Mouse (Mus musculus): ENCODE results near the gene Il17rd. TPM values are rescaled to one million over a fixed set of nuclear protein-coding genes. Genes with fewer than 3 reads are reported as not detected.

Gene Il17rd
- polyA plus RNA-seq, 1 experiment from 2014 or later: 4.0 TPM

- no peak for ATAC-seq (ENCODE audit: low FRiP score, low read depth)
- Histone ChIP-seq H3K36me3 (no peaks in the 10 kb centered on the region), H3K27ac (no peak overlapping the region), H3K4me2 (replicated peaks) (no peak overlapping the region), H3K27me3 (replicated peaks) (no peaks in the 10 kb centered on the region), H3K4me3 (no peak overlapping the region), H3K4me1 (peaks cover 82% of the 10 kb centered on the region), H3K9me3 (no peaks in the 10 kb centered on the region), H3K9ac (no peak overlapping the region)
- 12% methylated on average over 3 of the region's 3 CpGs for WGBS
Observed at GRCm38 (mm10) chr14:27071985-27072384, 33.2 kb downstream of the Il17rd start.

GRCm38 (mm10) chr14:27075084-27075483, 36.3 kb downstream of the Il17rd start:
- Histone ChIP-seq H3K9ac (no peak overlapping the region), H3K27ac (no peak overlapping the region), H3K9me3 (no peaks in the 10 kb centered on the region), H3K4me3 (no peak overlapping the region), H3K36me3 (no peaks in the 10 kb centered on the region), H3K4me2 (replicated peaks) (no peak overlapping the region), H3K4me1 (peaks cover 55% of the 10 kb centered on the region), H3K27me3 (replicated peaks) (no peaks in the 10 kb centered on the region)
- no peak for ATAC-seq (ENCODE audit: low FRiP score, low read depth)
- WGBS: 72% methylated on average over 6 of the region's 6 CpGs

- ATAC-seq (ENCODE audit: low FRiP score, low read depth): no peak
- no peak overlapping the region for H3K9ac ChIP-seq
- peaks cover 47% of the 10 kb centered on the region for H3K4me1 ChIP-seq
- H3K9me3 ChIP-seq: no peaks in the 10 kb centered on the region
- H3K27ac ChIP-seq: no peak overlapping the region
- no peak overlapping the region for H3K4me2 ChIP-seq (replicated peaks)
- 63% methylated on average over 8 of the region's 8 CpGs for WGBS
- no peaks in the 10 kb centered on the region for H3K36me3 ChIP-seq
- no peak overlapping the region for H3K4me3 ChIP-seq
- no peaks in the 10 kb centered on the region for H3K27me3 ChIP-seq (replicated peaks)
Observed at GRCm38 (mm10) chr14:27075909-27076521, 37.3 kb downstream of the Il17rd start.

GRCm38 (mm10) chr14:27076522-27076920, 37.8 kb downstream of the Il17rd start:
- Histone ChIP-seq H3K9me3 (no peaks in the 10 kb centered on the region), H3K4me2 (replicated peaks) (no peak overlapping the region), H3K4me1 (peaks cover 46% of the 10 kb centered on the region), H3K27me3 (replicated peaks) (no peaks in the 10 kb centered on the region), H3K9ac (no peak overlapping the region), H3K4me3 (no peak overlapping the region), H3K27ac (no peak overlapping the region), H3K36me3 (no peaks in the 10 kb centered on the region)
- no peak for ATAC-seq (ENCODE audit: low FRiP score, low read depth)
- 87% methylated on average over 2 of the region's 2 CpGs for WGBS

GRCm38 (mm10) chr14:27081536-27082275, 43.0 kb downstream of the Il17rd start:
- 69% methylated on average over 5 of the region's 5 CpGs for whole genome bisulfite sequencing
- H3K4me2 ChIP-seq (replicated peaks): no peak overlapping the region
- H3K4me3 ChIP-seq: no peak overlapping the region
- no peak for ATAC-seq (ENCODE audit: low FRiP score, low read depth)
- no peaks in the 10 kb centered on the region for H3K9me3 ChIP-seq
- 0 out of 2 replicates have a peak, but pooled peaks cover 4% of the 10 kb centered on the region for H3K36me3 ChIP-seq
- no peaks in the 10 kb centered on the region for H3K27me3 ChIP-seq (replicated peaks)
- H3K9ac ChIP-seq: no peak overlapping the region
- no peaks in the 10 kb centered on the region for H3K4me1 ChIP-seq
- no peak overlapping the region for H3K27ac ChIP-seq

GRCm38 (mm10) chr14:27085471-27085870, 46.7 kb downstream of the Il17rd start:
- Histone ChIP-seq H3K27ac (no peak overlapping the region), H3K4me2 (replicated peaks) (no peak overlapping the region), H3K4me1 (peaks cover 8% of the 10 kb centered on the region), H3K9me3 (no peaks in the 10 kb centered on the region), H3K4me3 (no peak overlapping the region), H3K27me3 (replicated peaks) (no peaks in the 10 kb centered on the region), H3K36me3 (peaks cover 17% of the 10 kb centered on the region; the same call in 1 of the 2 replicates), H3K9ac (no peak overlapping the region)
- no peak for ATAC-seq (ENCODE audit: low FRiP score, low read depth)
- 88% methylated on average over 5 of the region's 5 CpGs for WGBS

GRCm38 (mm10) chr14:27085999-27086398, 47.3 kb downstream of the Il17rd start:
- Histone ChIP-seq H3K9ac (no peak overlapping the region), H3K27ac (no peak overlapping the region), H3K4me3 (no peak overlapping the region), H3K4me2 (replicated peaks) (no peak overlapping the region), H3K9me3 (no peaks in the 10 kb centered on the region), H3K36me3 (peaks cover 17% of the 10 kb centered on the region; the same call in 1 of the 2 replicates), H3K4me1 (peaks cover 8% of the 10 kb centered on the region), H3K27me3 (replicated peaks) (no peaks in the 10 kb centered on the region)
- 82% methylated on average over 4 of the region's 4 CpGs for WGBS
- ATAC-seq (ENCODE audit: low FRiP score, low read depth): no peak

GRCm38 (mm10) chr14:27094247-27094646, 55.5 kb downstream of the Il17rd start:
- 68% methylated on average over 5 of the region's 5 CpGs for WGBS
- no peak for ATAC-seq (ENCODE audit: low FRiP score, low read depth)
- Histone ChIP-seq H3K9ac (no peak overlapping the region), H3K27ac (no peak overlapping the region), H3K9me3 (no peaks in the 10 kb centered on the region), H3K4me1 (0 out of 2 replicates have a peak, but pooled peaks cover 3% of the 10 kb centered on the region), H3K27me3 (replicated peaks) (no peaks in the 10 kb centered on the region), H3K36me3 (peaks cover under 1% of the 10 kb centered on the region; the same call in 1 of the 2 replicates), H3K4me2 (replicated peaks) (no peak overlapping the region), H3K4me3 (no peak overlapping the region)

GRCm38 (mm10) chr14:27096133-27096532, 57.4 kb downstream of the Il17rd start:
- H3K9ac ChIP-seq: no peak overlapping the region
- H3K27me3 ChIP-seq (replicated peaks): no peaks in the 10 kb centered on the region
- H3K27ac ChIP-seq: no peak overlapping the region
- H3K36me3 ChIP-seq: peaks cover 16% of the 10 kb centered on the region
- H3K4me1 ChIP-seq: 0 out of 2 replicates have a peak, but pooled peaks cover 3% of the 10 kb centered on the region
- H3K9me3 ChIP-seq: no peaks in the 10 kb centered on the region
- H3K4me2 ChIP-seq (replicated peaks): no peak overlapping the region
- 62% methylated on average over 9 of the region's 9 CpGs for WGBS
- no peak for ATAC-seq (ENCODE audit: low FRiP score, low read depth)
- H3K4me3 ChIP-seq: no peak overlapping the region

- H3K9ac ChIP-seq: no peak overlapping the region
- 0 out of 2 replicates have a peak, but pooled peaks cover 3% of the 10 kb centered on the region for H3K4me1 ChIP-seq
- no peaks in the 10 kb centered on the region for H3K9me3 ChIP-seq
- no peak overlapping the region for H3K4me2 ChIP-seq (replicated peaks)
- H3K27ac ChIP-seq: no peak overlapping the region
- peaks cover 20% of the 10 kb centered on the region for H3K36me3 ChIP-seq
- no peak overlapping the region for H3K4me3 ChIP-seq
- 19% methylated on average over 3 of the region's 3 CpGs for WGBS
- no peaks in the 10 kb centered on the region for H3K27me3 ChIP-seq (replicated peaks)
- ATAC-seq (ENCODE audit: low FRiP score, low read depth): no peak
Observed at GRCm38 (mm10) chr14:27096779-27097178, 58.0 kb downstream of the Il17rd start.

- peaks cover 6% of the 10 kb centered on the region; the same call in 1 of the 2 replicates for H3K4me1 ChIP-seq
- 53% methylated on average over 7 of the region's 7 CpGs for WGBS
- no peaks in the 10 kb centered on the region for H3K27me3 ChIP-seq (replicated peaks)
- H3K4me2 ChIP-seq (replicated peaks): no peak overlapping the region
- peaks cover 20% of the 10 kb centered on the region for H3K36me3 ChIP-seq
- H3K9ac ChIP-seq: no peak overlapping the region
- H3K27ac ChIP-seq: no peak overlapping the region
- no peaks in the 10 kb centered on the region for H3K9me3 ChIP-seq
- no peak overlapping the region for H3K4me3 ChIP-seq
- no peak for ATAC-seq (ENCODE audit: low FRiP score, low read depth)
Observed at GRCm38 (mm10) chr14:27101735-27102134, 63.0 kb downstream of the Il17rd start.

GRCm38 (mm10) chr14:27102720-27103119, 64.0 kb downstream of the Il17rd start:
- Histone ChIP-seq H3K4me3 (no peak overlapping the region), H3K36me3 (peaks cover 20% of the 10 kb centered on the region), H3K4me1 (peaks cover 6% of the 10 kb centered on the region; the same call in 1 of the 2 replicates), H3K9me3 (no peaks in the 10 kb centered on the region), H3K27ac (no peak overlapping the region), H3K27me3 (replicated peaks) (no peaks in the 10 kb centered on the region), H3K9ac (no peak overlapping the region), H3K4me2 (replicated peaks) (no peak overlapping the region)
- WGBS: 69% methylated on average over 6 of the region's 6 CpGs
- no peak for ATAC-seq (ENCODE audit: low FRiP score, low read depth)
